Mouse (Mus musculus): ENCODE data around the gene Gm7694. TPM values are rescaled to one million over a fixed set of nuclear protein-coding genes. Genes with fewer than 3 reads are reported as not detected.

Gm7694 gene
- polyA plus RNA-seq, 1 experiment from 2014 or later, result 2.4 TPM

DNA sequence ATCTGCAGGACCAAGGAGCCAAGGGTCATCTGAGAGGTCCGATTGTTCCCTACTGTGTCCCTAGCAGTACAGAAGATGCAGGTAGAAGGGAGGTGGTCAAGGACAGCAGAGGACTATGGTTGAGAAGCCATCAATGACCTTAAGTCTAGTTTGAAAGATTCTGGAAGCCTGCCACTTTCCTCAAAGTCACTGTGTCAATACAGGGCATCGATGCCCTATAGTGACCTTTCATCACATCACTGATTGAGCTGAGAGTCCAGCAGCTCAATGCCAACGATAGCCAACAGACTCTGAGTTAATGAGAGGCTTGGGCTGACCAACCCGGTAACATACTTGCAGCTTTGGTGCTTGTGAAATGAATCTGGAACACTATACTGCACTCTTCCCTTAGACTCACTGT, 19.1 kb upstream of the Gm7694 start:
- Histone ChIP-seq H3K4me3 (ENCODE audit: low read depth, low read length) (no peak overlapping the region), H3K27ac (ENCODE audit: low read depth, low read length) (no peak overlapping the region), H3K4me1 (replicated peaks; ENCODE audit: control insufficient read depth, insufficient read depth, low read length) (no peaks in the 10 kb centered on the region), H3K4me2 (replicated peaks; ENCODE audit: low read depth, low read length) (no peak overlapping the region), H3K9me3 (ENCODE audit: control insufficient read depth, low read length) (no peaks in the 10 kb centered on the region), H3K9ac (ENCODE audit: low read depth, low read length) (no peak overlapping the region), H3K27me3 (ENCODE audit: control insufficient read depth, insufficient read depth, low read length) (no peaks in the 10 kb centered on the region), H3K36me3 (ENCODE audit: control insufficient read depth, insufficient read depth, low read length) (no peaks in the 10 kb centered on the region)
- DNase-seq (ENCODE audit: low spot score) (no peak), ATAC-seq (ENCODE audit: low FRiP score) (no peak)
- whole genome bisulfite sequencing, result 85% methylated on average over 4 of the region's 4 CpGs

DNA sequence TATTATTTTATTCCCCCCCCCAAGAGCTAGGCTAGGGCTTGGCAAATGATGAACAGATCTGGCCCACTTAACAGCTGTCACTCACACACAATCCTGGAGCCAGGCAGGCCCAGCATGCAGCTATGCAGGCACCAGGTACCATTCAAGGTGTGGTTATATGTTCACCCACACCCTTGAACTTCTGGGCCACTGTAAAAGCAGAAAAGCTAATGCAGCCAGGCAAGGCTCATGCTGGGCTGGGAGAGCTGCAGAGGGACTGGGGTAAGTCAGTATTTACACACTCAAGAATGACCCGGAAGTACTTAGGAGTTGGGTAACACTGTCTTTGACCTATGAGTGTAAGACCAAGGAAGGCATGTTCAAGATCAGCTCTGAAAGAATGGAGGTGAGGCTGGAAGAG, 18.2 kb upstream of the Gm7694 start:
- Histone ChIP-seq H3K36me3 (ENCODE audit: control insufficient read depth, insufficient read depth, low read length) (no peaks in the 10 kb centered on the region), H3K27ac (ENCODE audit: low read depth, low read length) (no peak overlapping the region), H3K9ac (ENCODE audit: low read depth, low read length) (no peak overlapping the region), H3K4me1 (replicated peaks; ENCODE audit: control insufficient read depth, insufficient read depth, low read length) (no peaks in the 10 kb centered on the region), H3K9me3 (ENCODE audit: control insufficient read depth, low read length) (no peaks in the 10 kb centered on the region), H3K27me3 (ENCODE audit: control insufficient read depth, insufficient read depth, low read length) (no peaks in the 10 kb centered on the region), H3K4me2 (replicated peaks; ENCODE audit: low read depth, low read length) (no peak overlapping the region), H3K4me3 (ENCODE audit: low read depth, low read length) (no peak overlapping the region)
- ATAC-seq (ENCODE audit: low FRiP score) (no peak), DNase-seq (ENCODE audit: low spot score) (no peak)
- 100% methylated on average over 1 of the region's 1 CpGs for WGBS

DNA sequence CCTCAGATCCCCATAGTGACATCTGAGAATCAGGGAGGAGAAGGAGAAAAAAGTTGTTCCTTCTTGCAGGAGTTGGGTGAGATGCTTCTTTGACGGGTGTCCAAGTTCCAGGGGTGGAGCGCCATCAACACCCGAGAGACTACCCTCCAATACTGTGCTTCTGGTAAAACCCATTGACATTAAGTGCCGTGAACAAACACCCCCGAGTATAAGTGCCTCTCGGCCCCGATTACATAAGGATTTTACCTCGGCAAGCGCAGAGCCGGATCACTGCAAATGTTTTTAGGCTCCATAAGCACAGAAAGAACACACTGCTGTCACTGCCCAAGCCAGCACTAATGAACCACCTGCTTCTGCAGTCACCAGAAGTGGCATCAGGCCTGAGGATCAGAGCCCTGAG, 16.9 kb upstream of the Gm7694 start:
- ATAC-seq (ENCODE audit: low FRiP score) (no peak), DNase-seq (ENCODE audit: low spot score) (no peak)
- no peaks in the 10 kb centered on the region for H3K9me3 ChIP-seq (ENCODE audit: control insufficient read depth, low read length)
- no peaks in the 10 kb centered on the region for H3K27me3 ChIP-seq (ENCODE audit: control insufficient read depth, insufficient read depth, low read length)
- H3K9ac ChIP-seq (ENCODE audit: low read depth, low read length), result no peak overlapping the region
- no peak overlapping the region for H3K27ac ChIP-seq (ENCODE audit: low read depth, low read length)
- H3K4me3 ChIP-seq (ENCODE audit: low read depth, low read length), result no peak overlapping the region
- no peaks in the 10 kb centered on the region for H3K4me1 ChIP-seq (replicated peaks; ENCODE audit: control insufficient read depth, insufficient read depth, low read length)
- 89% methylated on average over 10 of the region's 10 CpGs for WGBS
- no peaks in the 10 kb centered on the region for H3K36me3 ChIP-seq (ENCODE audit: control insufficient read depth, insufficient read depth, low read length)
- no peak overlapping the region for H3K4me2 ChIP-seq (replicated peaks; ENCODE audit: low read depth, low read length)

DNA sequence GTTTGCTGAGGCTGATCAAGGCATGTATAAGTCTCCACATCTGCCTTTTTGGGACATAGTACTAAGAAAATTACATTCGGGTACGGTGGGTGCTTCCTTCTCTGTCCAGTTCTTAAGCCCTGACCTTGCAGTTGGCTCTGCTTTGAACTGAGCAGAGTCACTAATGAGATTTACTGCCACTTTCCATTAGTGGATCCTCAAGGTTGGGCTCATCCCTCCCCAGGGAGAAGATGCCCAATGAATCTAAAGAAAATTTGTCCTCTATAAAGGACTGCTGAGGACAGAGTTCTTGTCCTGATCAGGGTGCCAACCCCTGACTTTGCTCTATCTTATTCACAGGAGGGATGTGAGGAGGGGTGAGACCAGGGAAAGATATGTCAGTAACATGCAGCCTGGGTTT, 15.9 kb upstream of the Gm7694 start:
- 88% methylated on average over 2 of the region's 2 CpGs for WGBS
- DNase-seq (ENCODE audit: low spot score) (no peak), ATAC-seq (ENCODE audit: low FRiP score) (no peak)
- H3K27ac ChIP-seq (ENCODE audit: low read depth, low read length), result no peak overlapping the region
- H3K4me1 ChIP-seq (replicated peaks; ENCODE audit: control insufficient read depth, insufficient read depth, low read length), result no peaks in the 10 kb centered on the region
- no peak overlapping the region for H3K9ac ChIP-seq (ENCODE audit: low read depth, low read length)
- no peaks in the 10 kb centered on the region for H3K36me3 ChIP-seq (ENCODE audit: control insufficient read depth, insufficient read depth, low read length)
- H3K4me2 ChIP-seq (replicated peaks; ENCODE audit: low read depth, low read length), result no peak overlapping the region
- H3K9me3 ChIP-seq (ENCODE audit: control insufficient read depth, low read length), result no peaks in the 10 kb centered on the region
- no peaks in the 10 kb centered on the region for H3K27me3 ChIP-seq (ENCODE audit: control insufficient read depth, insufficient read depth, low read length)
- H3K4me3 ChIP-seq (ENCODE audit: low read depth, low read length), result no peak overlapping the region

DNA sequence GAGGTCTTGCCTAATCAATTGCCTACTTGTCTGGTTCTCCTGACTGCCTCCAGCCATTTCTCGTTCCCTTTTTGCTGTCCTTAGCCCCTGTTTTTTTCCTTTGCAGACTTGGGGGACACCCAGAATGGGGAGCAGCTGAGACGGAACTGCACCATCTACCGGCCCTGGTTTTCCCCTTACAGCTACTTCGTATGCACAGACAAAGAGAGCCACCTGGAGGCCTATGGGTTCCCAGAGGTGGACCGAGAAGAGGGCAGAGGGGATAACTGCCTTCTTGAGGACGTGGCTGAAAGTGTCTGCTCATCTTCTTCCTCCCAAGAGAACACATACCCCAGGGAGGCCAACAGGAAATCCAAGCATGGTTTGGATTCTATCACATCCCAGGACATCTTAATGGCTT, 5.3 kb upstream of the Gm7694 start:
- DNase-seq (ENCODE audit: low spot score) (no peak), ATAC-seq (ENCODE audit: low FRiP score) (no peak)
- no peaks in the 10 kb centered on the region for H3K36me3 ChIP-seq (ENCODE audit: control insufficient read depth, insufficient read depth, low read length)
- 79% methylated on average over 6 of the region's 6 CpGs for WGBS
- no peak overlapping the region for H3K9ac ChIP-seq (ENCODE audit: low read depth, low read length)
- H3K4me1 ChIP-seq (replicated peaks; ENCODE audit: control insufficient read depth, insufficient read depth, low read length), result no peaks in the 10 kb centered on the region
- H3K9me3 ChIP-seq (ENCODE audit: control insufficient read depth, low read length), result no peaks in the 10 kb centered on the region
- no peak overlapping the region for H3K4me3 ChIP-seq (ENCODE audit: low read depth, low read length)
- no peak overlapping the region for H3K27ac ChIP-seq (ENCODE audit: low read depth, low read length)
- no peak overlapping the region for H3K4me2 ChIP-seq (replicated peaks; ENCODE audit: low read depth, low read length)
- no peaks in the 10 kb centered on the region for H3K27me3 ChIP-seq (ENCODE audit: control insufficient read depth, insufficient read depth, low read length)

DNA sequence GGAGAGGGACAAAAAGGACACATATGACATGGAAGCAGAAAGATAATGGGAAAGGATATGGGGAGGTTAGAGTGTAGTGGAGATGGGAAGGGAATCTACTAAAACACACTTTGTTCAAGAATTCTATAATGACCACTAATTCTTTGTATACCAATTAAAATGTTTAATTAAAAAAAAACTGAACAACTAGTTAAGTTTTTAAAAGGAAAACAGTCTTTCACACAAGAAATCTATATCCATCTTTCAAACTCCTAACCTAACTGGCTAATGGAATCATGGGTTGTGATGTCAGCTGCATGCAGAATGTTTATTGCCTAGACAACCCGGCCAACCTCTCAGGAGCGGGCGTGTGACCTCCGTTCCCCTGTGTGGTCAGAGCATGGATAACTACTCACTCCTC, 2.4 kb upstream of the Gm7694 start, which contains the start of gene Spata46:
Spata46 (plus strand) TSS at position 301 of the 400 bp plus-strand sequence.
- WGBS, result 91% methylated on average over 4 of the region's 4 CpGs
- Histone ChIP-seq H3K4me2 (replicated peaks; ENCODE audit: low read depth, low read length) (no peak within 1 kb of the TSS), H3K36me3 (ENCODE audit: control insufficient read depth, insufficient read depth, low read length) (no peaks in the 10 kb centered on the region), H3K4me3 (ENCODE audit: low read depth, low read length) (no peak within 1 kb of the TSS), H3K27ac (ENCODE audit: low read depth, low read length) (no peak within 1 kb of the TSS), H3K27me3 (ENCODE audit: control insufficient read depth, insufficient read depth, low read length) (no peaks in the 10 kb centered on the region), H3K9ac (ENCODE audit: low read depth, low read length) (no peak within 1 kb of the TSS), H3K9me3 (ENCODE audit: control insufficient read depth, low read length) (no peaks in the 10 kb centered on the region), H3K4me1 (replicated peaks; ENCODE audit: control insufficient read depth, insufficient read depth, low read length) (no peaks in the 10 kb centered on the region)
- DNase-seq (ENCODE audit: low spot score) (no peak), ATAC-seq (ENCODE audit: low FRiP score) (no peak)

DNA sequence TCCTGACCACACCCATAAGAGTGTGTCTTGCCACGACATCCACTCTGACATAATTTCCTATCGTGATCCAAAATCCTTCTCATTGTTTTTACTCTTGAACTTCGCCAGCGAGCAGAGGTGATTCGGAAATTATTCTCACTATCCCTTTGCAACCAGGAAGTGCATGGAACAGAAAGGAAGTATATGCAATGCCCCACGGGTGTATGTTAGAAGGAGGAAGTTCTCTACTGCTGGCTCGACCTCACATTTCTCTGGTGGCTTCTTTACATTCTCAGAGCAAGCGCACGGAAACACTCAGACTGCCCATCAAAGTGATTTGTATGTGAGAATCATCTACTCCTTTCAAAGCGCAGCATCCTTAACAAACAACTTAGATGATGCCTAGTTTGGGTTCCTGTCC, 1.1 kb downstream of the Gm7694 start:
- no peaks in the 10 kb centered on the region for H3K4me1 ChIP-seq (replicated peaks; ENCODE audit: control insufficient read depth, insufficient read depth, low read length)
- H3K27ac ChIP-seq (ENCODE audit: low read depth, low read length), result no peak overlapping the region
- no peak for DNase-seq (ENCODE audit: low spot score)
- WGBS, result 94% methylated on average over 10 of the region's 10 CpGs
- H3K4me3 ChIP-seq (ENCODE audit: low read depth, low read length), result no peak overlapping the region
- H3K9ac ChIP-seq (ENCODE audit: low read depth, low read length), result no peak overlapping the region
- ATAC-seq (ENCODE audit: low FRiP score), result no peak
- no peaks in the 10 kb centered on the region for H3K9me3 ChIP-seq (ENCODE audit: control insufficient read depth, low read length)
- no peak overlapping the region for H3K4me2 ChIP-seq (replicated peaks; ENCODE audit: low read depth, low read length)
- no peaks in the 10 kb centered on the region for H3K36me3 ChIP-seq (ENCODE audit: control insufficient read depth, insufficient read depth, low read length)
- H3K27me3 ChIP-seq (ENCODE audit: control insufficient read depth, insufficient read depth, low read length), result no peaks in the 10 kb centered on the region

DNA sequence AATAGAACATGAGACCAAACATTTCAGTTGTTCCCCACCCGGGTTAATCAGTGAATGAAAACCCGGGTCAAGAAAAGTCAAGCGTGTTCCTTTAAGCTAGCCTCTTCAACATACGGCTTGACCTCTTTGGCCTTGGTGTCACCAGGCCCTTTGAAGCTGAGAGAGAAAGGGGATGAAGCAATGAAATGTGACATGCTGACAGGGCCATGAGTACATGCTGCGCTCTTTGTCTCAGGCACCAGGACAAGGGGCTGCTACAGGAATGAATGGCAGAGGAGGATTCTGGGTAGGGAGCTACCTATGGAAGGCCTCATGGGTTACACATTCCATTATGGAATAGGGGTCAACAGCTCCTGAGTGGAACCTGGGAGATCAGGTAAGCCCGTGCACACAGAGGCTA, 3.0 kb downstream of the Gm7694 start:
- DNase-seq (ENCODE audit: low spot score), result peak; percentile 12

DNA sequence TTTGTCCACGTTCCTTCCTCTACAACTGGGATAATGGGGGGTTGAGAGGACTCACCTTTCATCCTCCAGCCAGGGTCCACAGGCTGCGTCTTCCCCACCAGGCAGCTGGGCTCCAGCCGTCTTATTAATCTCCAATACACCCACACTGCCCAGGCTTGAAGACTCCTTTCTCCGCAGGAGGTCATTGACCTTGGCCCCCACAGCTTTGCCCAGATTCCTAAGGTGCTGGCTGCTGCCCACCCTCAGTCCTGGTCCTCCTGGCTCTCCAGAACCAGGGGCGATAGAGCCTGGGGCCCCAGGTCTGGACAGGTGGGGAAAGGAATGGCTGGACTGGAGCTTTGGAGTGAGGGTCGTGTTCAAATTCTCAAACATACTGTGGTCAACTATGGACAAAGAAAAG, 3.7 kb downstream of the Gm7694 start:
- Histone ChIP-seq H3K27me3 (ENCODE audit: control insufficient read depth, insufficient read depth, low read length) (no peaks in the 10 kb centered on the region), H3K9me3 (ENCODE audit: control insufficient read depth, low read length) (no peaks in the 10 kb centered on the region), H3K27ac (ENCODE audit: low read depth, low read length) (no peak overlapping the region), H3K36me3 (ENCODE audit: control insufficient read depth, insufficient read depth, low read length) (no peaks in the 10 kb centered on the region), H3K4me2 (replicated peaks; ENCODE audit: low read depth, low read length) (no peak overlapping the region), H3K9ac (ENCODE audit: low read depth, low read length) (no peak overlapping the region), H3K4me3 (ENCODE audit: low read depth, low read length) (no peak overlapping the region), H3K4me1 (replicated peaks; ENCODE audit: control insufficient read depth, insufficient read depth, low read length) (no peaks in the 10 kb centered on the region)
- ATAC-seq (ENCODE audit: low FRiP score), result no peak
- DNase-seq (ENCODE audit: low spot score), result no peak
- 68% methylated on average over 6 of the region's 6 CpGs for WGBS

More for the DNA sequence above, 3.0 kb downstream of the Gm7694 start:
- 32% methylated on average over 6 of the region's 6 CpGs for WGBS
- H3K4me1 ChIP-seq (replicated peaks; ENCODE audit: control insufficient read depth, insufficient read depth, low read length), result no peaks in the 10 kb centered on the region
- H3K9ac ChIP-seq (ENCODE audit: low read depth, low read length), result no peak overlapping the region
- H3K27me3 ChIP-seq (ENCODE audit: control insufficient read depth, insufficient read depth, low read length), result no peaks in the 10 kb centered on the region
- no peak overlapping the region for H3K27ac ChIP-seq (ENCODE audit: low read depth, low read length)
- no peaks in the 10 kb centered on the region for H3K9me3 ChIP-seq (ENCODE audit: control insufficient read depth, low read length)
- ATAC-seq (ENCODE audit: low FRiP score), result no peak
- H3K4me3 ChIP-seq (ENCODE audit: low read depth, low read length), result no peak overlapping the region
- no peak overlapping the region for H3K4me2 ChIP-seq (replicated peaks; ENCODE audit: low read depth, low read length)
- H3K36me3 ChIP-seq (ENCODE audit: control insufficient read depth, insufficient read depth, low read length), result no peaks in the 10 kb centered on the region
